In the genomic region with DNA sequence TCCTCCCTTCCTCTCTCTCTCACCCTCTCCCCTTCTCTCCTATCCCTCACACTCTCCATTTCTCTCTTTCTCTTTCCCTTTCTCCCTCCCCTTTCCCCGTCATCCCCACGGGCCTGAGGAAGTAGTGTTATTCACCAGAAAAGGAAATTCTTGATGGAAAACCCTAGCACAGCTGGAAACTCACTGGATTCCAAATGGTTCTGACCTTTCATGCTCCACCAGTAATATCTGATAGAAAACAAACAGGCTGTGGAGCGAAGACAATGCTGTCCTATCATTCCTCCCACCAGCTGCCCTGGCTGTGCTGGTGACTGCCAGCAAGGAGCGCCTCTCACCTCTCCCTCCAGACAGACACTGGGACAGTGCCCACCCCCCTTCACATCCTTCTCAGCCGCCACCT, we compare ENCODE assay signal across 8 mouse cellular contexts. TPM values are rescaled to one million over a fixed set of nuclear protein-coding genes. Genes with fewer than 3 reads are reported as not detected.
DNase-seq lines count a peak whose midpoint lies in the region; ATAC-seq and TF ChIP-seq lines count a peak whose summit lies in the region.
"Had no signal": no experiment of that assay in that cellular context is flagged by ENCODE, and none has a peak within 500 bp of the region (broad histone marks: within the 10 kb centered on the region; RNA-seq: fewer than 3 reads in every experiment).

No protein-coding gene starts in this region.

- H3K4me3 ChIP-seq in lung, embryonic 15.5 days: no peak overlapping the region
- no peak overlapping the region for H3K4me3 ChIP-seq in forebrain, embryonic 16.5 days (replicated peaks; ENCODE audit: low read length)
- no peak overlapping the region for H3K4me3 ChIP-seq in limb, embryonic 11.5 days (ENCODE audit: low read depth, low read length)
- H3K4me3 ChIP-seq in stomach, embryonic 16.5 days (replicated peaks; ENCODE audit: low read length): no peak overlapping the region
- H3K4me3 ChIP-seq in left cerebral cortex, adult 2 months: no peak overlapping the region

- no peaks in the 10 kb centered on the region for H3K27me3 ChIP-seq in lung, embryonic 15.5 days
- H3K27me3 ChIP-seq in forebrain, embryonic 16.5 days (replicated peaks; ENCODE audit: control insufficient read depth, insufficient read depth, low read length): no peaks in the 10 kb centered on the region
- H3K27me3 ChIP-seq in limb, embryonic 11.5 days (ENCODE audit: control insufficient read depth, insufficient read depth, low read length): no peaks in the 10 kb centered on the region
- no peaks in the 10 kb centered on the region for H3K27me3 ChIP-seq in stomach, embryonic 16.5 days (ENCODE audit: control insufficient read depth, insufficient read depth, low read length)
- H3K27me3 ChIP-seq: Patski had no signal

- H3K4me2 ChIP-seq in lung, embryonic 15.5 days: peak overlapping the region; percentile 49
- no peak overlapping the region for H3K4me2 ChIP-seq in forebrain, embryonic 16.5 days (ENCODE audit: low read length)
- H3K4me2 ChIP-seq in limb, embryonic 11.5 days (ENCODE audit: low read depth, severe bottlenecking): 0 out of 2 replicates have a peak overlapping the region, but pooled peaks have one; percentile 20
- H3K4me2 ChIP-seq in stomach, embryonic 16.5 days (ENCODE audit: low read depth, low read length): peak overlapping the region; percentile 57

- H3K27ac ChIP-seq in lung, embryonic 15.5 days: no peak overlapping the region
- no peak overlapping the region for H3K27ac ChIP-seq in forebrain, embryonic 16.5 days (ENCODE audit: low read length)
- no peak overlapping the region for H3K27ac ChIP-seq in limb, embryonic 11.5 days (replicated peaks; ENCODE audit: low read depth, low read length)
- no peak overlapping the region for H3K27ac ChIP-seq in stomach, embryonic 16.5 days (ENCODE audit: low read length)
- no peak overlapping the region; the same call in 1 of the 2 replicates for H3K27ac ChIP-seq in left cerebral cortex, adult 2 months

- intact Hi-C loops in left cerebral cortex, adult 2 months (cut with DNase I): no loop called here

- no peaks in the 10 kb centered on the region for H3K9me3 ChIP-seq in lung, embryonic 15.5 days
- no peaks in the 10 kb centered on the region; the same call in 1 of the 2 replicates for H3K9me3 ChIP-seq in forebrain, embryonic 16.5 days (ENCODE audit: control insufficient read depth, low read length)
- peaks cover 3% of the 10 kb centered on the region; the same call in 1 of the 2 replicates for H3K9me3 ChIP-seq in limb, embryonic 11.5 days (ENCODE audit: control insufficient read depth, low read length)
- H3K9me3 ChIP-seq in stomach, embryonic 16.5 days (replicated peaks; ENCODE audit: control insufficient read depth, low read length): no peaks in the 10 kb centered on the region

- no peak overlapping the region for H3K9ac ChIP-seq in lung, embryonic 15.5 days
- H3K9ac ChIP-seq in forebrain, embryonic 16.5 days (replicated peaks; ENCODE audit: low read depth, low read length): no peak overlapping the region
- H3K9ac ChIP-seq in limb, embryonic 11.5 days (ENCODE audit: low read length): no peak overlapping the region
- H3K9ac ChIP-seq in stomach, embryonic 16.5 days (ENCODE audit: low read length): no peak overlapping the region

- no peak for DNase-seq in lung, postnatal 14 days
- DNase-seq in limb, embryonic 11.5 days (ENCODE audit: low spot score): no peak
- DNase-seq in adrenal gland, postnatal 14 days: no peak
- no peak for DNase-seq in left cerebral cortex, adult 2 months (ENCODE audit: extremely low spot score in 1 of 2, low spot score in 2 of 2)

- ATAC-seq in lung, embryonic 15.5 days (ENCODE audit: borderline replicate concordance, extremely low read depth, low FRiP score, low TSS enrichment): no peak
- ATAC-seq in forebrain, embryonic 16.5 days: peak; percentile 10; the same call in 1 of the 2 replicates
- no peak for ATAC-seq in limb, embryonic 11.5 days (ENCODE audit: insufficient number of reproducible peaks, low FRiP score, low TSS enrichment, low read depth)
- ATAC-seq in stomach, embryonic 16.5 days (ENCODE audit: insufficient read depth, low FRiP score): no peak
- ATAC-seq: Patski had no signal

- H3K4me1 ChIP-seq in lung, embryonic 15.5 days: peaks cover 19% of the 10 kb centered on the region
- H3K4me1 ChIP-seq in forebrain, embryonic 16.5 days (replicated peaks; ENCODE audit: control insufficient read depth, insufficient read depth, low read length): peaks cover 14% of the 10 kb centered on the region
- H3K4me1 ChIP-seq in limb, embryonic 11.5 days (ENCODE audit: control insufficient read depth, insufficient read depth, low read length): no peaks in the 10 kb centered on the region; the same call in 1 of the 2 replicates
- H3K4me1 ChIP-seq in stomach, embryonic 16.5 days (ENCODE audit: control insufficient read depth, insufficient read depth, low read length): peaks cover 19% of the 10 kb centered on the region

- H3K36me3 ChIP-seq in lung, embryonic 15.5 days: no peaks in the 10 kb centered on the region
- peaks cover 10% of the 10 kb centered on the region for H3K36me3 ChIP-seq in forebrain, embryonic 16.5 days (ENCODE audit: control insufficient read depth, insufficient read depth)
- no peaks in the 10 kb centered on the region for H3K36me3 ChIP-seq in limb, embryonic 11.5 days (ENCODE audit: control insufficient read depth, insufficient read depth, low read length)
- H3K36me3 ChIP-seq in stomach, embryonic 16.5 days (ENCODE audit: control insufficient read depth, insufficient read depth, low read length): 0 out of 2 replicates have a peak, but pooled peaks cover 5% of the 10 kb centered on the region

- TF ChIP-seq CTCF in left cerebral cortex, adult 2 months (IDR thresholded peaks at IDR 0.05): no peak

- WGBS in lung, embryonic 15.5 days: 10% methylated on average over 5 of the region's 5 CpGs
- WGBS in forebrain, embryonic 16.5 days: 18% methylated on average over 5 of the region's 5 CpGs
- 19% methylated on average over 5 of the region's 5 CpGs for WGBS in limb, embryonic 11.5 days
- 8% methylated on average over 5 of the region's 5 CpGs for WGBS in stomach, embryonic 16.5 days

RNA-seq across cellular contexts. Expression of a gene that starts 27.9 kb away (rescaled TPM):
- polyA plus RNA-seq in lung, embryonic 15.5 days (2015; fragmentation: Nextera tagmentation; extraction: Ambion mirVana): 2.9 and 3.0 TPM in 2 replicates
- polyA plus RNA-seq in forebrain, embryonic 16.5 days (2015; fragmentation: Nextera tagmentation; extraction: Ambion mirVana): 43.9 and 54.3 TPM in 2 replicates
- polyA plus RNA-seq in limb, embryonic 11.5 days (2014; fragmentation: Nextera tagmentation; extraction: Ambion mirVana): 2.5 and 3.1 TPM in 2 replicates
- 3.4 and 4.6 TPM in 2 replicates for polyA plus RNA-seq in stomach, embryonic 16.5 days (2015; fragmentation: Nextera tagmentation; extraction: Ambion mirVana)
- 2.5 and 3.2 TPM in 2 replicates for total RNA-seq in adrenal gland, postnatal 14 days (2021)
- 100 to 1,000 TPM; 114 to 124 TPM for total RNA-seq in left cerebral cortex, adult 2 months (2021)

RNA-seq across cellular contexts. Expression of a gene that starts 37.5 kb away (rescaled TPM):
- polyA plus RNA-seq in lung, embryonic 15.5 days (2015; fragmentation: Nextera tagmentation; extraction: Ambion mirVana): 0.96 and 2.1 TPM in 2 replicates
- 0.27 and 0.77 TPM in 2 replicates for polyA plus RNA-seq in forebrain, embryonic 16.5 days (2015; fragmentation: Nextera tagmentation; extraction: Ambion mirVana)
- polyA plus RNA-seq in limb, embryonic 11.5 days (2014; fragmentation: Nextera tagmentation; extraction: Ambion mirVana): not detected in 2 replicates
- polyA plus RNA-seq in stomach, embryonic 16.5 days (2015; fragmentation: Nextera tagmentation; extraction: Ambion mirVana): not detected in 2 replicates
- 0.52 and 0.53 TPM in 2 replicates for total RNA-seq in adrenal gland, postnatal 14 days (2021)
- total RNA-seq in left cerebral cortex, adult 2 months (2021): not detected
- polyA plus RNA-seq: Patski had no signal

RNA-seq across cellular contexts. Expression of a gene that starts 42.0 kb away (rescaled TPM):
- 11.0 and 13.1 TPM in 2 replicates for polyA plus RNA-seq in lung, embryonic 15.5 days (2015; fragmentation: Nextera tagmentation; extraction: Ambion mirVana)
- 14.3 and 16.8 TPM in 2 replicates for polyA plus RNA-seq in forebrain, embryonic 16.5 days (2015; fragmentation: Nextera tagmentation; extraction: Ambion mirVana)
- polyA plus RNA-seq in limb, embryonic 11.5 days (2014; fragmentation: Nextera tagmentation; extraction: Ambion mirVana): 11.1 and 12.8 TPM in 2 replicates
- 7.3 and 8.2 TPM in 2 replicates for polyA plus RNA-seq in stomach, embryonic 16.5 days (2015; fragmentation: Nextera tagmentation; extraction: Ambion mirVana)
- total RNA-seq in adrenal gland, postnatal 14 days (2021): 9.7 and 13.7 TPM in 2 replicates
- 10 to 100 TPM; 31.6 to 35.7 TPM for total RNA-seq in left cerebral cortex, adult 2 months (2021)
